Mouse (Mus musculus): ENCODE results near the gene Dus3l.

Gene Dus3l

GRCm38 (mm10) chr17:56764474-56765354 is at the start of gene Dus3l:
Gene Dus3l, plus strand, starts transcription at chr17:56764757.
- peak; percentile 91 for DNase-seq

- no peak for DNase-seq
Measured at GRCm38 (mm10) chr17:56715360-56715759, 49.2 kb upstream of the Dus3l start.

- DNase-seq: no peak
Measured at GRCm38 (mm10) chr17:56715914-56716654, 48.5 kb upstream of the Dus3l start.

GRCm38 (mm10) chr17:56716655-56717362 is 47.7 kb upstream of the Dus3l start:
- DNase-seq: peak; percentile 99

- DNase-seq: peak; percentile 99
Measured at GRCm38 (mm10) chr17:56717363-56718058, 47.0 kb upstream of the Dus3l start, which contains the start of the genes Ndufa11 and Vmac. Gene Ndufa11, plus strand, starts transcription at chr17:56717767. Gene Vmac, minus strand, starts transcription at chr17:56718022.

- DNase-seq: peak; percentile 74
Measured at GRCm38 (mm10) chr17:56722441-56722840, 42.1 kb upstream of the Dus3l start.

GRCm38 (mm10) chr17:56723419-56724161 is 41.0 kb upstream of the Dus3l start:
- DNase-seq: no peak

- DNase-seq: no peak
Measured at GRCm38 (mm10) chr17:56727029-56727649, 37.4 kb upstream of the Dus3l start.

GRCm38 (mm10) chr17:56727659-56728058 is 36.9 kb upstream of the Dus3l start:
- DNase-seq: no peak

GRCm38 (mm10) chr17:56728117-56728516 is 36.4 kb upstream of the Dus3l start:
- DNase-seq: peak; percentile 38

GRCm38 (mm10) chr17:56729151-56729550 is 35.4 kb upstream of the Dus3l start:
- peak; percentile 50 for DNase-seq

- no peak for DNase-seq
Measured at GRCm38 (mm10) chr17:56729656-56730055, 34.9 kb upstream of the Dus3l start.

GRCm38 (mm10) chr17:56736534-56736933 is 28.0 kb upstream of the Dus3l start:
- no peak for DNase-seq

- no peak for DNase-seq
Measured at GRCm38 (mm10) chr17:56738221-56738620, 26.3 kb upstream of the Dus3l start.

GRCm38 (mm10) chr17:56740118-56740787 is 24.3 kb upstream of the Dus3l start:
- no peak for DNase-seq

- DNase-seq: no peak
Measured at GRCm38 (mm10) chr17:56740788-56741160, 23.8 kb upstream of the Dus3l start.

GRCm38 (mm10) chr17:56744173-56744572 is 20.4 kb upstream of the Dus3l start:
- DNase-seq: no peak

- peak; percentile 73 for DNase-seq
Measured at GRCm38 (mm10) chr17:56751404-56752072, 13.0 kb upstream of the Dus3l start.

GRCm38 (mm10) chr17:56753452-56753851 is 11.1 kb upstream of the Dus3l start:
- DNase-seq: no peak

All from kidney, postnatal 14 days (tissue).